Mouse (Mus musculus) right cerebral cortex, postnatal 10 days (tissue): ENCODE results near the gene Akt1s1.

Experiments
- DNase-seq, 2 experiments: peaks; one replicate each; pipeline ENCODE4 v3.0.0; 2021; ENCODE audit warnings: low spot score in 2 of 2

The Akt1s1 gene

GRCm38 (mm10) chr7:44900632-44901031 is 51.8 kb downstream of the Akt1s1 start:
- DNase-seq = no peak

GRCm38 (mm10) chr7:44901230-44901722 is 52.5 kb downstream of the Akt1s1 start:
- DNase-seq = no peak
